Mouse (Mus musculus) liver, postnatal 0 days (tissue): Measurements from ENCODE around the gene Mpg.

ENCODE experiments used
- CTCF ChIP-seq: sonication (generic); IDR thresholded peaks from 2 replicates; pipeline ENCODE4 v1.5.1; 2016; ENCODE audit warnings: antibody characterized with exemption, low read depth
- EP300 ChIP-seq: IDR thresholded peaks from 2 replicates; pipeline ENCODE4 v1.6.1; 2016; ENCODE audit warnings: antibody characterized with exemption, low read depth, mild to moderate bottlenecking

DNA sequence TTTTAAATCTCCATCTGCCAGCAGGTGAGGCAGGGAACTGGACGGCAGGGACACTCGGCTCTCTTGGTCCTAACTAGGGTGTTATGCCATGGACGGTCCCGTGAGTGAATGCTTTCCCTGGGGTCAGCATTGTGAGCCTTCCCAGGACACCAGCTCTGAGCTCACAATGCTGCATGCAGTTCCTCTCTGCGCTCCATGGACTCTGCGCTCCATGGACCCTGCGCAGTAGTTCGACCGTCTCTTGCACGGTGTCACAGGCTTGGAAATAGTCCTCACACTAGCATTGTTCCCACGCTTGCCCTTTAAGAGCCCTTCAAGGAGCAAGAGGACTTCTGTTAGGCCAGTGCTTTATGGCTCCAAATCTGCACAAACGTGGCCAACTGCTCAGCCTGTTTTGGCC, 37.4 kb upstream of the Mpg start:
- TF ChIP-seq CTCF (no peak), EP300 (no peak)
